Mouse (Mus musculus): ENCODE results near the gene Amt.

Gene Amt

DNA sequence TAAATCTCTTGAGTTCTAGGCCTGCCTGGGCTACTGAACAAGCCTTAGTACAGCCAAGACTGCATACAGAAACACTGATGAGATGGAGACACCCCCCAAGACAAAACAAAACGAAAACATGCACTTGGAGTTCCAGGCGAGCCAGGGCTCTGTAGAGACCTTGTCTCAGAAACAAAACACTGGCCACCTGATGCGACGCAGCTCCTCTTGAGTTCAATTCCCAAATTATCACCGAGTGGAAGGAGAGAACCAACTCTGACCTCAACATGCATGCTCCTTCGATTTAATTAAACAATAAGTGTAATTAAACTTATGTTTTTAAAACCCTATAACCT is 41.9 kb downstream of the Amt start:
- DNase-seq (ENCODE audit: low read depth in 1 of 2, low spot score in 2 of 2) = no peak

DNA sequence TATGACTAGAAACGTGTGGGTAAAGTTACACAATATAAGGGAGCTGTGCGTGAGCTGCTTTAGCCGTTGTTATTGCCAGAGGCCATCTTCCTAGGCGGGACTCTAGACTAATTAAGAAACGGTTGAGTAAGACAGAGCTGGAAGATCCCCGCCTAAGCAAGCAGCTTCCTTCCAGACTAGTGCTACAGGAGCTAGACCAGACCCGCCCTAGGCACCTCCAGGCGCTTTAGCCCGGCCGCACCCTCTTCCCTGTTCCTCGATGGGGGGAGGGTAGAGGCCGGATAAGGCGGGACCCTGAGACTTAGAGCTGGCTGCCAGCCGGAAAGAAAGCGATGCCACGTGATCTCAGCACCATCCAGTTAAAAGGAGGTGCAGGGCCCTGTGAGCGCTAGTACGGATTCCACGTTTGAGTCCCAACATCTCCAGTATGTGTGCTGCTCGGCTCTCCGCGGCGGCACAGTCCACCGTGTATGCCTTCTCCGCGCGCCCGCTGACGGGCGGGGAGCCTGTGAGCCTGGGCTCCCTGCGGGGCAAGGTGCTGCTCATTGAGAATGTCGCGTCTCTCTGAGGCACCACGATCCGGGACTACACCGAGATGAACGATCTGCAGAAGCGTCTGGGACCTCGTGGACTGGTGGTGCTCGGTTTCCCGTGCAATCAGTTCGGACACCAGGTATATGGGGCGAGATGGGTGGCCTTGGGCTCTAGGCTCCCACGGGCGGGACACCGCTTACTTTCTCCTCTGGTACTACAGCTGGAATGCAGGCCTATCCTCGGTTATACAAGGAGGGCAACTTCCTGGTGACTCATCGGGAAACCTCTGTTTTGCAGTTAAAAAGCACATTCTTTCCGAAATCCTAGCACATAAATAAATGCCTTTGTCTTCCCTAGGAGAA is 42.5 kb downstream of the Amt start, which contains the start of gene Gpx1:
Gene Gpx1 (plus strand): TSS at position 18 of the 896 bp plus-strand sequence.
- peak; percentile 93 to 99 for DNase-seq (ENCODE audit: low read depth in 1 of 2, low spot score in 2 of 2)

DNA sequence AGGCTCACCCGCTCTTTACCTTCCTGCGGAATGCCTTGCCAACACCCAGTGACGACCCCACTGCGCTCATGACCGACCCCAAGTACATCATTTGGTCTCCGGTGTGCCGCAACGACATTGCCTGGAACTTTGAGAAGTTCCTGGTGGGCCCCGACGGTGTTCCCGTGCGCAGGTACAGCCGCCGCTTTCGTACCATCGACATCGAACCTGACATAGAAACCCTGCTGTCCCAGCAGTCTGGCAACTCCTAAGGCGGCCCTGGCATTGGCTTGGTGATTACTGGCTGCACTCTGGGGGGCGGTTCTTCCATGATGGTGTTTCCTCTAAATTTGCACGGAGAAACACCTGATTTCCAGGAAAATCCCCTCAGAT is 43.2 kb downstream of the Amt start:
- DNase-seq (ENCODE audit: low read depth in 1 of 2, low spot score in 2 of 2) = no peak

DNA sequence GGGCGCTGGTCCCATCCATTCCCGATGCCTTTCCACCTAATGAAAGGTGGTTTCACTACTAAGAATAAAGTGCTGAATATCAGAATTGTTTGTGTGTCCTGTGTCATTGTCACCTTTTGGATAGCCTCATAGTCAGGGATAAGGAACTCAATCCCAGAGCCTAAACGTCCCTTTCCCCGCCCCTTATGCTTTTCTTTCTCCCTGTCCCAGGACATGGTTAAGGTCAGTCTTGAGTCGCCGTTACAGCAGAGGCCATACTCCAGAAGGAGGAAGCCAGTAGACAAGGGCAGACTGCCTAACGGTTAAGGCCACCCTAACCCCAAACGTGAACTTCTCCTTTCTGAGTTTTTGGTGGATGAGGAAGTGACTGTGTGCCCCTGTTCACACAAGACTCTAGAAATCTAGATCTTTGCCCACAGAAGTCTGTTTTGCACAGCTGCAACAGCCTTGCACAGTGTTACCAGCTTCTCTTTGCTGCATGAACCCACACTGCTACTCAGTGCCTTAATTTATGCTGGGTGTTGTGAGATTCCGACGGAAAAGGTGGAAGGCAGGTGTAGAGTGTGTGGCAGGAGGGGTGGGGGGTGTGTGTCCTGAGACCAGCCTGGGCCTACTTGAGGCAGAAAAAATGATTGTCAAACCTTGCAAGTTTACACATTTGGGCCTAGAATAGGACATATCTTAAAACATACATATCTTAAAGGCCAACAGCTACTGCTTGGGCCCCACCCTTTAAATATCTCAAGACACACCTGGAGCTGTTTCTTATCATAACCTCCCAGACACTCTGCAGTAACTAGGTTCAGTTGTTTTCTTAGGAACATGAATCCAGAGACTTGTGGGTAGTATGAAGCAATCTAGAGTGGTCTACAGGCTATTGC is 43.8 kb downstream of the Amt start:
- peak; percentile 68 to 72 for DNase-seq (ENCODE audit: low read depth in 1 of 2, low spot score in 2 of 2)

DNA sequence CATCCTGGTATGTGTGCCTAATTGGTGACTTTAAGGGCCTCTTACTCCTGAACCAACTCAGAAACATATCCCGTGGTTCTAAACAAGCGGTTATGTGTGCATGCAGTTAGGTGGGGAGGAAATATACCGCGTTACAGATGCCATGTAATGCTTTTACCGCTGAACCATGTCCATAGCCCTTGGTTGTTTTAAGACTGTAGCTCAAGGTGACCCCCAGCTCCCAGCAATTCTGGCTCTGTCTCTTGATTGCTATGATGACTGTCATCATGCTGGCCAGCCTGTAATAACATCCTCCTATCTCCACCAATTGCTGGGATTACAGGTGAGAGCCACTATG is 44.5 kb downstream of the Amt start:
- DNase-seq (ENCODE audit: low read depth in 1 of 2, low spot score in 2 of 2) = no peak

DNA sequence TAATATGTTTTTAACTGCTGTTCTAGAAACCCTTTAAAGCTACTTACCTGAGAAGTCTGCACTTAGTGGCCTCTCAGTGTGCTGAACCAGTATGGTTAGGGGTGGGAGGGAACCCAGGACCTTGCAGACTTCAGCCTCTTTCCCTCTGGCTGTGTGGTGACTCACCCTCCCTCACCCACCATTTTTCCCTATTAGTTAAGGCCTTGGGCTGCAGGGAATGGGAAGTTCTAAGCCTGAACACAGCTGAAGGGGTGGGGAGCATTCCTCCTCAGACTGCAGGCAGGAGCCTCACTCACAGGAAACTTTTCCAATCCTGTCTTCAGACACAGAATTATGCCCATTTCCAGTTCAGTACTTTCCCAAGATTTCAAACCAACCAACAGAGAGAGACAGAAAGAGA is 45.1 kb downstream of the Amt start:
- no peak for DNase-seq (ENCODE audit: low read depth in 1 of 2, low spot score in 2 of 2)

DNA sequence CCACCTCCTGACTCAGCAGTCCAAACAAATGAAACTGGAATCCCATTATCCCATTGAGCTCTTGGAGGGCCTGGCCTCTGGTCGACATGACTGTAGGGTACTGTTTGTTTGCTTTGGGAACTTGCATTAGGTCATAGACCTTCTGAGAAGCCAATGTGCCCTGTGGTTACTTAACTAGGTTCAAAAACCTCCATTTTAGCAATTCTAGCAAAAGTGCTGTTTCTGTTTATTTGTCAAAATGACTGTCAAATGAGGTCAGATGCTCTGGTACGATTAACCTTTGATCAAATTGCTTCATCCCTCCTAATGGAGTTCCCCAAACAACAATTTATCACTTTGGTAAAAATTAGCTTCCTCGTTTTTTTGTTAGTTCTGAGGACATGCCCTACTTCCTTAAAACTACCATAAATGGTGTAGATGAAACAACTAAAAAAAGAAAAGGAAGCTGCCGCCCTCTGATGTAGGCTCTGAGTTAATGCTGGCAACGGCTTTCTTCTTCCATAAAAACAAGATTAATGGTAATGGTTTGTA is 45.7 kb downstream of the Amt start:
- peak; percentile 31 for DNase-seq (ENCODE audit: low read depth in 1 of 2, low spot score in 2 of 2)

DNA sequence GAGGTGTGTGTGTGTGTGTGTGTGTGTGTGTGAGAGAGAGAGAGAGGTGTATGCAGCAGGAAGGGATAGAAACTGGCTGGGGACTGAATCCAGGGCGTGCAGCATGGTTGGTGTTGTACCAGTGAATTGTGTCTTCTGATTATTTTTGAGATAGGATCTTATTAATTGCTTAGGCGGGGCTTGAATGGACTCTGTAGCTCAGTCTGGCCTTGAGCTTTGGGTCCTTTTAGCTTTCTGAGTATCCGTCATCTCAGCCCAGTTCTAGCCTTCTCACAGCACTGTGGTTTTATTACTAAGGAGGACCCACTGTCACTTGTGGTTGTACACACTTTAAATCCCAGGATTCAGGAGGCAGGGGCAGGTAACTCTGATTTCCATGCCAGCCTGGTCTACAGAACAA is 46.7 kb downstream of the Amt start:
- DNase-seq (ENCODE audit: low read depth in 1 of 2, low spot score in 2 of 2) = no peak

DNA sequence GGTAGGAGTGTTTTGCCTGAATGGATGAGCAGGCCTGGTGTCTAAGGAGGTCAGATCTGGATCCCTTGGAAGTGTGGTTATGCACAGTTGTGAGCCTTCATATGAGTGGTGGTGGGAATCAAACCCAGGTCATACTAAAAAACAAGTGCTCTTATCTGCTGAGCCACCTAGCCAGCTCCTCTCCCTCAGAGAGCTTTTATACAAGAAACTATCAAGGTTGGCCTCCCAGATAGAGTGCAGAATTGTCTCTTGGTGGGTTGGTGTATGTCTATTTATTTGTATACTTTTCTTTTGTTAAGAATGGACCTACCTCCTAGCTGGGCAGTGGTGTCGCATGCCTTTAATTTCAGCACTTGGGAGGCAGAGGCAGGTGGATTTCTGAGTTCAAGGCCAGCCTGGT is 47.2 kb downstream of the Amt start:
- DNase-seq (ENCODE audit: low read depth in 1 of 2, low spot score in 2 of 2) = no peak

DNA sequence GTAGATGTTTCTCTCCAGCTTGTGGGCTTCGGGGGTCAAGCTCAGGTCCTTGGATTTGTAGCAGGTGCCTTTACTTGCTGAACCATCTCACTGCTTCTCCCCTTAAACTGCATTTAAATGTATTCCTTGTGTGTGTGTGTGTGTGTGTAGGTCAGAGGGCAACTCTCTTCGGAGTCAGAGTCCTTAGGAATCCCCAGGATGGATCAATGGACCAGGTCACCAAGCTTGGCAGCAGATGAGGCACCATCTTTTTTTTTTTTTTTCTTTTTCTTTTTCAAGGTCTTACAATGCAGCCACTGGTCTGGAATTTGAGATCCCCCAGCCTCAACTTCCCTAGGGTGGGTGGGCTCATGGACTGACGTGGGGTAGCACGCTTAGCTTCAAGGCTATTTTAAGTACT is 47.8 kb downstream of the Amt start:
- DNase-seq (ENCODE audit: low read depth in 1 of 2, low spot score in 2 of 2) = no peak

DNA sequence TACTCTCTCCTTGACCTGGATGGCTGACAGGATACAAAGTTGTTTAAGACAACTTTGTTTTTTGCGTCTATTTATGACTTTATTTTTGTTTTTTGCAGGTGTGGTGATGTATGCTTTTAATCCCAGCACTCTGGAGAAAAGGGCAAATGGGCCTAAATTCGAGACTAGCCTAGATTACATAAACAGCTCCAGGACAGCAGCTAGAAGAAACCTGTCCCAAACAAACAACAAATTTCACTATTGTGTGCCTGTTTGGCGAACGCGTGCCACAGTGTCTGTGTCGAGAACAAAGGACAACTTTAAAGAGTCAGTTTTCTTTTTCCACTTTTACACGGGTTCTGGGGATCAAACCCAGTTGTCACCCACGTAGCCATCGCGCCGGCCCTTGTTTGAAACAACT is 50.4 kb downstream of the Amt start:
- no peak for DNase-seq (ENCODE audit: low read depth in 1 of 2, low spot score in 2 of 2)

DNA sequence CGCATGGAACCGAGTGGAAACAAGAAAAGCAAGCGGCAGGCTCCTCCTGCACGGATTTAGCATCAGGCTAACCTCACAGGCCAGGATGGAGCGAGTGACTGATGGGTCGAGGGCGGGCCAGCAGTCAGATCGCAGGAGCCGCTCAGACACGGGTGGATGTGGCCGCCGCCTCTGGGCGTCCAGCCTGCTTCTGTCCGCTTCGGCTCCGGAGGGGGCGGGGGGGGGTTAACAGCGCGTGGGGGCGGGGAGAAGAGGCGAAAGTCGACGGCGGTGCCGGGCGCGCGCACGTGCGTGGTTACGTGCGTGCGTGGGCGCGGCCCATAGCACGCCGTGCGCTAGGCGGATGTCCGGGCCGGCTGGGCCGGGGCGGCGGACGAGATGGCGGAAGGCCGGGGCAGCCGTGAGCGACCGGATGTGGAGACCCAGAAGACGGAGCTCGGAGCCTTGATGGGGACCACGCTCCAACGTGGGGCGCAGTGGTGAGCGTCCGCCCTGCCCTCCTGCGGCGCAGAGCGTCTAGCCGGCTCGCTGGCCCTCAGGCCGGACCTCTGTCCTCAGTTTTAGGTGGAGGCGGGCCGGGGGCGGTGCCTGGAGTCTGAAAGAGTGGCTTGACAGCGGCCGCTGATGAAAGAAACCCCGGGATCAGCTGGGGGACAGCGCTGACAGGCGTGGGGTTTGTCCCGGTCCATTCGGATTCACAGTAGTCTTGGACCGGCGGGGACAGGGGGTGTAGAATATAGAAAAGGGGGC is 51.1 kb downstream of the Amt start, which contains the start of gene Usp4:
Gene Usp4 (plus strand): TSS at position 314 of the 750 bp plus-strand sequence.
- DNase-seq (ENCODE audit: low read depth in 1 of 2, low spot score in 2 of 2) = peak; percentile 44 to 76

DNA sequence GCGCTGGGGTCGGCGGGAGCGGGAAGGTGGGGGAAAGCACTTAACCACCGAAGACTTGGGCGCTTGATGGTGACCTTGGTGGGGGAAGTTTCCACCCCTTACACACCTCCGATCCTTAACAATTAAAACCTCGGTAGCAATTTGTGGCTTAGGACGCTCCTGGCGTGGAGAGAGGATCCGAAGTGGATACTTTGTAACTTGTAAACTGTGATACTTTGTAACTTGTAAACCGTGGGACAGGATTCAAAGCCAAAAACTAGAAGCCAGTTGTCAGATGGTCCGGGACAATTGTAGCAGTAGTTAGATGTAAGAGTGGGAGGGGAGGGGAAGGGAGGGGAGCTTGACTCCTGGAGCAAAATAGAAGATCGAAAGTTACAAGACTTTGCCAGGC is 51.6 kb downstream of the Amt start:
- DNase-seq (ENCODE audit: low read depth in 1 of 2, low spot score in 2 of 2) = no peak

DNA sequence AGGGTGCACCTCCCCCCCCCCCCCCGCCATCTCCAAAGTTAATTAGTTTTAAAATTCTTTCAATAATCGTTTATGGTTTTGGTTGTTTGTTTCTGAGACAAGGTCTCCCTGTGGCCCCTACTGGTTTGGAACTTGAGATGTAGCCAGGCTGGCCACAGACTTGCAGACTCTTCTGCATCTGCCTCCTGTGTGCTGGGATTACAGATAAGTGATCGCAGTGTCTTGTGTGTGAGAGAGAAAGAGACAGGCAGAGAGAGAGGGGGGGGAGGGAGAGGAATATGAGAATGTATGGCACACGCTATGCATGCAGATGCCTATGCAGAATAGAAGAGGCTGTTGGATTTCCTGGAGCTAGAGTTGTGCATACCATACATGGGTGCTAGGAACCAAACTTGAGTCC is 53.1 kb downstream of the Amt start:
- DNase-seq (ENCODE audit: low read depth in 1 of 2, low spot score in 2 of 2) = no peak
